Mouse (Mus musculus) liver, embryonic 14.5 days (tissue): ENCODE measurements around the gene Dpf1. TPM values are rescaled to one million over a fixed set of nuclear protein-coding genes. Genes with fewer than 3 reads are reported as not detected.

Experiments used
- ATAC-seq: fragments of 200-750 bp; cut with Nextera tagmentation; 2 replicates; pipeline ENCODE4 v1.8.0; 2017; ENCODE audit warnings: moderate number of reproducible peaks, mild to moderate bottlenecking, moderate library complexity; ENCODE audit not compliant: insufficient read depth
- DNase-seq, 3 experiments: peaks; one replicate each; pipeline ENCODE4 v3.0.0-alpha.2; 2012 to 2013; ENCODE audit warnings: low read depth in 3 of 3, low spot score in 3 of 3
- H3K27ac ChIP-seq: fragments of 300-500 bp; sonication (generic); 2 replicates; pipeline ENCODE4 v1.5.1; 2014; ENCODE audit warnings: moderate library complexity, mild to moderate bottlenecking, control low read depth, inconsistent platforms
- H3K27me3 ChIP-seq: fragments of 300-500 bp; sonication (generic); 2 replicates; pipeline ENCODE4 v1.6.1; 2014; ENCODE audit warnings: mild to moderate bottlenecking, low read length, moderate library complexity; ENCODE audit not compliant: control insufficient read depth, insufficient read depth
- H3K36me3 ChIP-seq: fragments of 300-500 bp; sonication (generic); replicated peaks from 2 replicates; pipeline ENCODE4 v1.6.1; 2014; ENCODE audit warnings: low read depth; ENCODE audit not compliant: control insufficient read depth, insufficient read depth
- H3K4me1 ChIP-seq, 2 experiments: fragments of 200-500 bp in 1 of 2; fragments of 300-500 bp in 1 of 2; sonication (generic) in 1 of 2; replicated peaks; 2 replicates each; pipeline ENCODE4 v1.6.1; 2012 to 2014; ENCODE audit warnings: antibody characterized with exemption in 1 of 2, inconsistent platforms in 1 of 2, low read length in 1 of 2; ENCODE audit not compliant: control insufficient read depth in 2 of 2, insufficient read depth in 2 of 2
- H3K4me2 ChIP-seq: fragments of 300-500 bp; sonication (generic); 2 replicates; pipeline ENCODE4 v1.6.1; 2014; ENCODE audit warnings: low read depth, mild to moderate bottlenecking, control low read depth, moderate library complexity
- H3K4me3 ChIP-seq, 2 experiments: fragments of 200-500 bp in 1 of 2; fragments of 300-500 bp in 1 of 2; sonication (generic) in 1 of 2; 2 replicates each; pipeline ENCODE4 v1.5.1; 2012 to 2014; ENCODE audit warnings: low read depth in 2 of 2, low read length in 2 of 2, mild to moderate bottlenecking in 2 of 2, control low read depth in 1 of 2, inconsistent platforms in 1 of 2, moderate library complexity in 1 of 2; ENCODE audit not compliant: insufficient read depth in 1 of 2
- H3K9ac ChIP-seq: fragments of 300-500 bp; sonication (generic); replicated peaks from 2 replicates; pipeline ENCODE4 v1.6.1; 2014; ENCODE audit warnings: mild to moderate bottlenecking, control low read depth, moderate library complexity
- H3K9me3 ChIP-seq: fragments of 300-500 bp; sonication (generic); 2 replicates; pipeline ENCODE4 v1.6.1; 2016; ENCODE audit warnings: low read length, mixed read lengths; ENCODE audit not compliant: control insufficient read depth
- CTCF ChIP-seq: IDR thresholded peaks from 2 replicates; pipeline ENCODE4 v1.5.1; 2016; ENCODE audit warnings: antibody characterized with exemption, low read depth, control low read depth
- EP300 ChIP-seq: IDR thresholded peaks from 2 replicates; pipeline ENCODE4 v1.6.1; 2016; ENCODE audit warnings: antibody characterized with exemption, low read depth
- WGBS: fragments of 180-500 bp; shearing (Covaris S2); extraction: QIAGEN DNeasy Blood & Tissue Kit; methylation state at CpG from one replicate; pipeline ENCODE4 v1.1.7; 2014; ENCODE audit not compliant: insufficient replicate concordance; 5-methylcytosine and 5-hydroxymethylcytosine counted together
- polyA plus RNA-seq, 2 experiments: library from polyadenylated mRNA; depleted of rRNA in 1 of 2; stranded (reverse) in 1 of 2; unstranded in 1 of 2; fragments of >200 nt; fragmentation: Nextera tagmentation in 1 of 2; extraction: Ambion mirVana in 1 of 2; gene quantifications; 2 replicates each; pipeline versions ENCODE4 v1.2.1 to v1.2.3; 2012 to 2014

The Dpf1 gene
- polyA plus RNA-seq, 2 experiments = 0.81 to 1.0 TPM

- Histone ChIP-seq H3K9me3 (no peaks in the 10 kb centered on the region), H3K4me2 (no peak overlapping the region), H3K27ac (no peak overlapping the region), H3K4me1 (peaks cover 0 to 5% of the 10 kb centered on the region in 2 experiments; a peak in 1 of 4 replicates), H3K4me3 (no peak overlapping the region), H3K27me3 (no peaks in the 10 kb centered on the region), H3K36me3 (no peaks in the 10 kb centered on the region; the same call in 1 of the 2 replicates), H3K9ac (no peak overlapping the region)
- ATAC-seq (no peak), DNase-seq (no peak)
- TF ChIP-seq CTCF (no peak), EP300 (no peak)
- 86% methylated on average over 16 of the region's 16 CpGs for WGBS
These were observed 25.2 kb downstream of the Dpf1 start for GRCm38 (mm10) chr7:29328984-29329383.

- Histone ChIP-seq H3K27me3 (no peaks in the 10 kb centered on the region), H3K9me3 (no peaks in the 10 kb centered on the region), H3K9ac (no peak overlapping the region), H3K27ac (no peak overlapping the region), H3K36me3 (no peaks in the 10 kb centered on the region), H3K4me2 (no peak overlapping the region), H3K4me3 (no peak overlapping the region), H3K4me1 (peaks cover 18 to 34% of the 10 kb centered on the region in 2 experiments)
- DNase-seq = no peak
- 68% methylated on average over 7 of the region's 7 CpGs for WGBS
- no peak for TF ChIP-seq EP300
- no peak for TF ChIP-seq CTCF
- no peak for ATAC-seq
These were observed 30.4 kb downstream of the Dpf1 start for GRCm38 (mm10) chr7:29334156-29334555.

- H3K9ac ChIP-seq = no peak overlapping the region
These were observed 31.5 kb downstream of the Dpf1 start for GRCm38 (mm10) chr7:29335276-29335675.

GRCm38 (mm10) chr7:29335841-29336671 is 32.3 kb downstream of the Dpf1 start:
- Histone ChIP-seq H3K4me1 (peaks cover 32 to 53% of the 10 kb centered on the region in 2 experiments), H3K27me3 (no peaks in the 10 kb centered on the region), H3K4me2 (no peak overlapping the region), H3K36me3 (no peaks in the 10 kb centered on the region), H3K9me3 (no peaks in the 10 kb centered on the region), H3K27ac (no peak overlapping the region), H3K4me3 (no peak overlapping the region), H3K9ac (no peak overlapping the region)
- 74% methylated on average over 6 of the region's 6 CpGs for WGBS
- ATAC-seq = no peak
- no peak for DNase-seq
- no peak for TF ChIP-seq EP300
- TF ChIP-seq CTCF = no peak

More at GRCm38 (mm10) chr7:29335276-29335675, 31.5 kb downstream of the Dpf1 start:
- Histone ChIP-seq H3K4me1 (peaks cover 29 to 45% of the 10 kb centered on the region in 2 experiments), H3K4me2 (no peak overlapping the region), H3K27ac (no peak overlapping the region), H3K9me3 (no peaks in the 10 kb centered on the region), H3K27me3 (no peaks in the 10 kb centered on the region), H3K36me3 (no peaks in the 10 kb centered on the region), H3K4me3 (no peak overlapping the region)
- no peak for ATAC-seq
- peak; percentile 63 for TF ChIP-seq CTCF
- TF ChIP-seq EP300 = no peak
- DNase-seq = no peak

GRCm38 (mm10) chr7:29336795-29337319 is 33.1 kb downstream of the Dpf1 start:
- Histone ChIP-seq H3K27ac (no peak overlapping the region), H3K4me2 (no peak overlapping the region), H3K9ac (no peak overlapping the region), H3K9me3 (no peaks in the 10 kb centered on the region), H3K27me3 (no peaks in the 10 kb centered on the region), H3K4me1 (peaks cover 39 to 61% of the 10 kb centered on the region in 2 experiments), H3K4me3 (no peak overlapping the region), H3K36me3 (no peaks in the 10 kb centered on the region)
- ATAC-seq = no peak
- TF ChIP-seq EP300 = no peak
- peak; percentile 66 for TF ChIP-seq CTCF
- WGBS = 63% methylated on average over 9 of the region's 9 CpGs
- no peak for DNase-seq
